Mouse (Mus musculus) kidney, embryonic 16.5 days (tissue): ENCODE results near the gene Upk3bl. TPM values are rescaled to one million over a fixed set of nuclear protein-coding genes. Genes with fewer than 3 reads are reported as not detected.

Experiments used
- ATAC-seq: fragments of 200-750 bp; cut with Nextera tagmentation; 2 replicates; pipeline ENCODE4 v1.8.0; 2017; ENCODE audit warnings: moderate TSS enrichment; ENCODE audit not compliant: low FRiP score, low TSS enrichment
- H3K27ac ChIP-seq: fragments of 300-500 bp; sonication (generic); 2 replicates; pipeline ENCODE4 v1.5.1; 2014; ENCODE audit warnings: low read length
- H3K27me3 ChIP-seq: fragments of 300-500 bp; sonication (generic); 2 replicates; pipeline ENCODE4 v1.6.1; 2014; ENCODE audit warnings: low read length, control low read depth, mixed read lengths; ENCODE audit not compliant: insufficient read depth
- H3K36me3 ChIP-seq: fragments of 300-500 bp; sonication (generic); 2 replicates; pipeline ENCODE4 v1.6.1; 2014; ENCODE audit warnings: low read length, control low read depth, mixed read lengths; ENCODE audit not compliant: insufficient read depth
- H3K4me1 ChIP-seq: fragments of 300-500 bp; sonication (generic); 2 replicates; pipeline ENCODE4 v1.6.1; 2014; ENCODE audit warnings: low read length, control low read depth, mixed read lengths; ENCODE audit not compliant: insufficient read depth
- H3K4me2 ChIP-seq: fragments of 300-500 bp; sonication (generic); replicated peaks from 2 replicates; pipeline ENCODE4 v1.6.1; 2014; ENCODE audit warnings: low read depth, low read length
- H3K4me3 ChIP-seq: fragments of 300-500 bp; sonication (generic); 2 replicates; pipeline ENCODE4 v1.5.1; 2014; ENCODE audit warnings: mild to moderate bottlenecking, low read length
- H3K9ac ChIP-seq: fragments of 300-500 bp; sonication (generic); replicated peaks from 2 replicates; pipeline ENCODE4 v1.6.1; 2014; ENCODE audit warnings: low read length
- H3K9me3 ChIP-seq: fragments of 300-500 bp; sonication (generic); 2 replicates; pipeline ENCODE4 v1.6.1; 2016; ENCODE audit warnings: low read length, control low read depth
- WGBS: fragments of 180-500 bp; shearing (Covaris S2); extraction: QIAGEN DNeasy Blood & Tissue Kit; methylation state at CpG from one replicate; pipeline ENCODE4 v1.1.7; 2014; 5-methylcytosine and 5-hydroxymethylcytosine counted together
- polyA plus RNA-seq: library from polyadenylated mRNA; unstranded; fragments of >200 nt; fragmentation: Nextera tagmentation; extraction: Ambion mirVana; gene quantifications from 2 replicates; pipeline ENCODE4 v1.2.1, GENCODE M21; 2015

Gene Upk3bl
- 2.2 and 3.6 TPM in 2 replicates for polyA plus RNA-seq

GRCm38 (mm10) chr5:136054301-136055077, at the start of gene Upk3bl:
Gene Upk3bl, plus strand, starts transcription at chr5:136054492.
- Histone ChIP-seq H3K4me3 (no peak within 1 kb of the TSS), H3K9ac (no peak within 1 kb of the TSS), H3K27me3 (no peaks in the 10 kb centered on the region), H3K4me2 (no peak within 1 kb of the TSS), H3K36me3 (no peaks in the 10 kb centered on the region), H3K9me3 (no peaks in the 10 kb centered on the region), H3K4me1 (peaks cover 36% of the 10 kb centered on the region), H3K27ac (peak within 1 kb of the TSS; percentile 54)
- no peak for ATAC-seq
- WGBS: 93% methylated on average over 11 of the region's 11 CpGs

GRCm38 (mm10) chr5:136004537-136004936, 49.8 kb upstream of the Upk3bl start:
- Histone ChIP-seq H3K4me2 (no peak overlapping the region), H3K9ac (no peak overlapping the region), H3K27me3 (no peaks in the 10 kb centered on the region), H3K4me3 (no peak overlapping the region), H3K9me3 (no peaks in the 10 kb centered on the region), H3K4me1 (0 out of 2 replicates have a peak, but pooled peaks cover 12% of the 10 kb centered on the region), H3K27ac (no peak overlapping the region), H3K36me3 (peaks cover 13% of the 10 kb centered on the region; the same call in 1 of the 2 replicates)
- ATAC-seq: no peak
- WGBS: 42% methylated on average over 4 of the region's 4 CpGs

GRCm38 (mm10) chr5:136007745-136008144, 46.5 kb upstream of the Upk3bl start:
- H3K4me3 ChIP-seq: no peak overlapping the region
- no peaks in the 10 kb centered on the region for H3K27me3 ChIP-seq
- H3K4me2 ChIP-seq: no peak overlapping the region
- H3K27ac ChIP-seq: no peak overlapping the region
- no peaks in the 10 kb centered on the region for H3K9me3 ChIP-seq
- 64% methylated on average over 7 of the region's 7 CpGs for WGBS
- ATAC-seq: no peak
- H3K9ac ChIP-seq: no peak overlapping the region
- H3K36me3 ChIP-seq: peaks cover 23% of the 10 kb centered on the region
- 0 out of 2 replicates have a peak, but pooled peaks cover 11% of the 10 kb centered on the region for H3K4me1 ChIP-seq

- peak; percentile 72 for ATAC-seq
- H3K27me3 ChIP-seq: no peaks in the 10 kb centered on the region
Observed at GRCm38 (mm10) chr5:136014877-136015276, 39.4 kb upstream of the Upk3bl start.

GRCm38 (mm10) chr5:136015586-136015985, 38.7 kb upstream of the Upk3bl start:
- ATAC-seq: no peak
- Histone ChIP-seq H3K9me3 (no peaks in the 10 kb centered on the region), H3K27ac (peak overlapping the region; percentile 25; the same call in 1 of the 2 replicates), H3K9ac (no peak overlapping the region), H3K36me3 (peaks cover 14% of the 10 kb centered on the region), H3K27me3 (no peaks in the 10 kb centered on the region), H3K4me3 (no peak overlapping the region), H3K4me1 (0 out of 2 replicates have a peak, but pooled peaks cover 7% of the 10 kb centered on the region), H3K4me2 (no peak overlapping the region)
- 85% methylated on average over 10 of the region's 10 CpGs for WGBS

More at GRCm38 (mm10) chr5:136014877-136015276, 39.4 kb upstream of the Upk3bl start:
- Histone ChIP-seq H3K4me1 (0 out of 2 replicates have a peak, but pooled peaks cover 7% of the 10 kb centered on the region), H3K36me3 (peaks cover 21% of the 10 kb centered on the region), H3K9me3 (no peaks in the 10 kb centered on the region), H3K4me2 (no peak overlapping the region), H3K9ac (no peak overlapping the region), H3K27ac (peak overlapping the region; percentile 25; the same call in 1 of the 2 replicates), H3K4me3 (no peak overlapping the region)
- WGBS: 72% methylated on average over 10 of the region's 10 CpGs

- Histone ChIP-seq H3K4me2 (no peak overlapping the region), H3K9ac (0 out of 2 replicates have a peak overlapping the region, but pooled peaks have one; percentile 13), H3K9me3 (no peaks in the 10 kb centered on the region), H3K27me3 (no peaks in the 10 kb centered on the region), H3K4me3 (no peak overlapping the region), H3K36me3 (peaks cover 13% of the 10 kb centered on the region), H3K4me1 (0 out of 2 replicates have a peak, but pooled peaks cover 7% of the 10 kb centered on the region), H3K27ac (peak overlapping the region; percentile 72)
- WGBS: 70% methylated on average over 10 of the region's 10 CpGs
- ATAC-seq: peak; percentile 41; the same call in 1 of the 2 replicates
Observed at GRCm38 (mm10) chr5:136016014-136016876, 38.0 kb upstream of the Upk3bl start.

GRCm38 (mm10) chr5:136017262-136017661, 37.0 kb upstream of the Upk3bl start:
- 89% methylated on average over 6 of the region's 6 CpGs for WGBS

GRCm38 (mm10) chr5:136018726-136019125, 35.6 kb upstream of the Upk3bl start:
- Histone ChIP-seq H3K27ac (no peak overlapping the region), H3K9me3 (no peaks in the 10 kb centered on the region), H3K9ac (no peak overlapping the region), H3K4me2 (no peak overlapping the region), H3K4me1 (0 out of 2 replicates have a peak, but pooled peaks cover 7% of the 10 kb centered on the region), H3K27me3 (no peaks in the 10 kb centered on the region), H3K4me3 (no peak overlapping the region), H3K36me3 (no peaks in the 10 kb centered on the region; the same call in 1 of the 2 replicates)
- ATAC-seq: no peak
- WGBS: 78% methylated on average over 2 of the region's 2 CpGs

More at GRCm38 (mm10) chr5:136017262-136017661, 37.0 kb upstream of the Upk3bl start:
- Histone ChIP-seq H3K4me2 (no peak overlapping the region), H3K9me3 (no peaks in the 10 kb centered on the region), H3K9ac (no peak overlapping the region), H3K27me3 (no peaks in the 10 kb centered on the region), H3K36me3 (peaks cover 6% of the 10 kb centered on the region), H3K27ac (no peak overlapping the region), H3K4me1 (0 out of 2 replicates have a peak, but pooled peaks cover 7% of the 10 kb centered on the region), H3K4me3 (no peak overlapping the region)
- ATAC-seq: no peak

- no peak overlapping the region for H3K4me2 ChIP-seq
- H3K9ac ChIP-seq: no peak overlapping the region
- 0 out of 2 replicates have a peak, but pooled peaks cover 7% of the 10 kb centered on the region for H3K4me1 ChIP-seq
- H3K9me3 ChIP-seq: no peaks in the 10 kb centered on the region
- H3K4me3 ChIP-seq: no peak overlapping the region
- no peak for ATAC-seq
- WGBS: 33% methylated on average over 1 of the region's 1 CpGs
- H3K27ac ChIP-seq: no peak overlapping the region
- H3K36me3 ChIP-seq: no peaks in the 10 kb centered on the region; the same call in 1 of the 2 replicates
- H3K27me3 ChIP-seq: no peaks in the 10 kb centered on the region
Observed at GRCm38 (mm10) chr5:136019907-136020306, 34.4 kb upstream of the Upk3bl start.
